Mouse (Mus musculus): ENCODE data around the gene Sgta. TPM values are rescaled to one million over a fixed set of nuclear protein-coding genes. Genes with fewer than 3 reads are reported as not detected.
"Not testable (repeated sequence)": the region's sequence is repeated elsewhere in the genome, so short reads cannot be mapped to it uniquely, and the experiment has no call there.

The Sgta gene
- total and polyA plus RNA-seq, 3 experiments, result 52.4 to 178 (median 71.1) TPM

DNA sequence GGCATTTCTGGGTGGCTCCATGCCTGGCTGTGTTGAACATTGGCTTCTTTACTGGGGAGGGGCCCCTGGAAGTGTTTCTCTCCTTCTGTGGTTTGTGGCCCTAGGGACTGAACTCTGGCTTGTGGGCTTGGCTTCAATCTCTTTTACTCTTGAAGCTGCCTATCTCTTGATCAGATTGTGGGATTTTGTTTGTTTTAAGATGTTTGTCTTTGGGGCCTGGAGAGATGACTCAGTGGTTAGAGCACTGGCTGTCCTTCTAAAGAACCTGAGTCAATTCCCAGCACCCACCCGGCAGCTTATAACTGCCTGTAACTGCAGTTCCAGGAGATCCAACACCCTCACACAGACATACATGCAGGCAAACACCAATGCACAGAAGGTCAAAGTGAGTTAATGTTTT, 16.4 kb upstream of the Sgta start:
- no peak for DNase-seq (ENCODE audit: low spot score)
- no peak for TF ChIP-seq GATA2 (IDR thresholded peaks at IDR 0.05; ENCODE audit: borderline replicate concordance, low read depth, low read length)
- TF ChIP-seq GATA1 (IDR thresholded peaks at IDR 0.05; ENCODE audit: borderline replicate concordance, low read length), result no peak
- TF ChIP-seq TAL1 (conservative IDR thresholded peaks at IDR 0.05; ENCODE audit: low read depth, low read length), result no peak
- TF ChIP-seq POLR2AphosphoS5 (IDR thresholded peaks at IDR 0.05; ENCODE audit: insufficient replicate concordance, low read depth, low read length), result no peak
- TF ChIP-seq CTCF (IDR thresholded peaks at IDR 0.05; ENCODE audit: low read depth, low read length), result no peak
- no peak overlapping the region for H3K4me3 ChIP-seq (ENCODE audit: low read depth, low read length)
- no peak for ATAC-seq (ENCODE audit: extremely low read depth, insufficient number of reproducible peaks, low FRiP score, poor library complexity, severe bottlenecking)
- no peaks in the 10 kb centered on the region for H3K9me3 ChIP-seq (replicated peaks)
- H3K36me3 ChIP-seq (replicated peaks), result peaks cover 100% of the 10 kb centered on the region
- H3K4me1 ChIP-seq (ENCODE audit: insufficient read depth, low read depth, low read length), result peaks cover 20% of the 10 kb centered on the region
- no peaks in the 10 kb centered on the region for H3K27me3 ChIP-seq (ENCODE audit: insufficient read depth, low read length)

DNA sequence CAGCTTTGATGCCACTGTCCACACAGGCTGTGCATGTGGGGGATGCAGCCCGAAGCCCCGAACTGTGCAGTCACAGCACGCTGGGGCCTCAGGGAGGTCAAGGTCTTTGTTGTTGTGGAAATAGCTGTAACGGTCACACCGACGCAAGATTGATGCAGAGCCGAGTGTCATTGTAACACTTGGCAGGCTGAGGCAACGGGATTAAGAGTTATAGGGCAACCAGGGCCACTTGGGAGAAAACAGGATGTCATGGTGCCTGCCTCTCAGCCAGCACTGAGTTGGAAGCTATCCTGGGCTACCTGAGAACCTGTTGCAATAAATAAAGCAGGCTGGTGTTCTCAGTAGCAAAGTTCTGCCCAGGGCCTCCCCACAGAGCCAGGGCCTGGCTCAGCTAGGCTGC, 15.8 kb upstream of the Sgta start:
- H3K4me1 ChIP-seq (ENCODE audit: insufficient read depth, low read depth, low read length), result peaks cover 26% of the 10 kb centered on the region
- peaks cover 97% of the 10 kb centered on the region for H3K36me3 ChIP-seq (replicated peaks)
- TF ChIP-seq TAL1 (conservative IDR thresholded peaks at IDR 0.05; ENCODE audit: low read depth, low read length), result no peak
- no peak overlapping the region for H3K4me3 ChIP-seq (ENCODE audit: low read depth, low read length)
- H3K9me3 ChIP-seq (replicated peaks), result no peaks in the 10 kb centered on the region
- no peak for ATAC-seq (ENCODE audit: extremely low read depth, insufficient number of reproducible peaks, low FRiP score, poor library complexity, severe bottlenecking)
- no peak for DNase-seq (ENCODE audit: low spot score)
- no peaks in the 10 kb centered on the region for H3K27me3 ChIP-seq (ENCODE audit: insufficient read depth, low read length)

DNA sequence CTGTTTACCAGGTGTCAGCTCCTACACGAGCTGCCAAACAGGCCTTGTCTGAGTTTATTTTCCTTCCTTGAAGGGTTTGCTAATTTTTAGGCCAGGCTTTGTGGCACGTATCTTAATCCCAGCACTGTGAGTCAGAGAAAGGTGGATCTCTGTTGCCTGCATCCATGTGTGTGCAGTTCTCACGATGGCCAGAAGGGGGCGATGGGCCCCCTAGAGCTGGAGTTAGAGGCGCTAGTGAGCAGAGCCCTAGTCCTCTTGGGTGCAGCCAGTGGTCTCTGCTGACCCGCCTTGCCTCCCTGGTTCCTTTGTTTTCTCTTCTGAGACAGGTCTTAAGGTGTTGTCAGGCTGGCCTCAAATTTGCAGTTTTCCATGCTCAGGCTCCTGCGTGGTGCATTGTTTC, 13.5 kb upstream of the Sgta start:
- H3K36me3 ChIP-seq (replicated peaks), result peaks cover 74% of the 10 kb centered on the region
- H3K9me3 ChIP-seq (replicated peaks), result no peaks in the 10 kb centered on the region
- TF ChIP-seq GATA2 (IDR thresholded peaks at IDR 0.05; ENCODE audit: borderline replicate concordance, low read depth, low read length) (no peak), POLR2AphosphoS5 (IDR thresholded peaks at IDR 0.05; ENCODE audit: insufficient replicate concordance, low read depth, low read length) (no peak), TAL1 (conservative IDR thresholded peaks at IDR 0.05; ENCODE audit: low read depth, low read length) (no peak), CTCF (IDR thresholded peaks at IDR 0.05; ENCODE audit: low read depth, low read length) (peak; percentile 80; the same call in 1 of the 2 replicates)
- H3K4me1 ChIP-seq (ENCODE audit: insufficient read depth, low read depth, low read length), result peaks cover 42% of the 10 kb centered on the region
- DNase-seq (ENCODE audit: low spot score) (no peak), ATAC-seq (ENCODE audit: extremely low read depth, insufficient number of reproducible peaks, low FRiP score, poor library complexity, severe bottlenecking) (no peak)
- H3K4me3 ChIP-seq (ENCODE audit: low read depth, low read length), result no peak overlapping the region
- peaks cover under 1% of the 10 kb centered on the region; the same call in 1 of the 2 replicates for H3K27me3 ChIP-seq (ENCODE audit: insufficient read depth, low read length)

DNA sequence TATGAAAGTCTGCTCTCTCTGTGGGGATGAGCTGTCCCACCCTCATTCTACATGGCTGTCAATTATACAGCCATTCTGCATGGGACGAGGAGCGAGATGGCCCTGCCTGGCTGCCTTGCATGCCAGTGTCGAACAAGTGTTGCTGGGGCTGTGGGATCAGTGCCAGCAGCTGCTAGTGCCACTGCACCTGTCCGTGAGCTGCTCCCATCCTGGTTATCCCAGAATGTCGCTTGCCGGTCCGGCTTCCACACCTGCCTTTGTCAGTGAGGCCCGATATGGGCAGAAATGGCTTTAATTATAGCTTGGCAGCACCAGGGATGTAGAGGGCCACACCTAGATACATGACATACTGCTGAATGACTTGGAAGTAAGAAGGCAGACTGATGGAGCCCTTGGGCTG, 12.3 kb upstream of the Sgta start:
- H3K4me1 ChIP-seq (ENCODE audit: insufficient read depth, low read depth, low read length), result peaks cover 42% of the 10 kb centered on the region
- no peak for ATAC-seq (ENCODE audit: extremely low read depth, insufficient number of reproducible peaks, low FRiP score, poor library complexity, severe bottlenecking)
- H3K27me3 ChIP-seq (ENCODE audit: insufficient read depth, low read length), result peaks cover 11% of the 10 kb centered on the region
- TF ChIP-seq CTCF (IDR thresholded peaks at IDR 0.05; ENCODE audit: low read depth, low read length) (no peak), POLR2AphosphoS5 (IDR thresholded peaks at IDR 0.05; ENCODE audit: insufficient replicate concordance, low read depth, low read length) (no peak), TAL1 (conservative IDR thresholded peaks at IDR 0.05; ENCODE audit: low read depth, low read length) (no peak), GATA2 (IDR thresholded peaks at IDR 0.05; ENCODE audit: borderline replicate concordance, low read depth, low read length) (no peak), GATA1 (IDR thresholded peaks at IDR 0.05; ENCODE audit: borderline replicate concordance, low read length) (no peak)
- H3K4me3 ChIP-seq (ENCODE audit: low read depth, low read length), result no peak overlapping the region
- peaks cover 62% of the 10 kb centered on the region for H3K36me3 ChIP-seq (replicated peaks)
- H3K9me3 ChIP-seq (replicated peaks), result no peaks in the 10 kb centered on the region
- no peak for DNase-seq (ENCODE audit: low spot score)

DNA sequence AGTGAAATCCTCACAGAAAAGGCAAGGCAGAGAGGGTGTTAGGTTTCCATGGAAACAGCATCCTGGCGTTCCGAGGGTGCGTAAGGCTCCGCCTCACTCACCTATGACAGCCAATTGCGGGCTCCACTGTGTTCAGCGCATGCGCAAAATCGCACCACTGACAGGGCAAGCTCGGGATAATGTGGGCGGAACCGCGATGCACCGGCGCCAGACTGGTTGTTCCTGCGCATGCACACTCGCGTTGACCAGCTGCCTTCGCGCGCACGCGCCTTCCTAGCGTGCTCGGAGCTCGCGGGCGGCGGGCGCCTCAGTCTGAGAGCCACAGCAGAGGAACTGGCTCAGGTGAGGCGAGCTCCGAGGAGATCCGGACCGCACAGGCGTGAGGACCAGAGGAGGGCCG, 9.9 kb upstream of the Sgta start, which contains the start of gene Thop1:
Gene Thop1 (plus strand): TSS at position 200 of the 400 bp plus-strand sequence.
- TF ChIP-seq CTCF (IDR thresholded peaks at IDR 0.05; ENCODE audit: low read depth, low read length) (no peak), GATA1 (IDR thresholded peaks at IDR 0.05; ENCODE audit: borderline replicate concordance, low read length) (no peak), TAL1 (conservative IDR thresholded peaks at IDR 0.05; ENCODE audit: low read depth, low read length) (no peak), POLR2AphosphoS5 (IDR thresholded peaks at IDR 0.05; ENCODE audit: insufficient replicate concordance, low read depth, low read length) (no peak), GATA2 (IDR thresholded peaks at IDR 0.05; ENCODE audit: borderline replicate concordance, low read depth, low read length) (no peak)
- H3K4me1 ChIP-seq (ENCODE audit: insufficient read depth, low read depth, low read length), result peaks cover 34% of the 10 kb centered on the region
- H3K36me3 ChIP-seq (replicated peaks), result peaks cover 38% of the 10 kb centered on the region
- peaks cover 17% of the 10 kb centered on the region for H3K27me3 ChIP-seq (ENCODE audit: insufficient read depth, low read length)
- peak; percentile 98 for ATAC-seq (ENCODE audit: extremely low read depth, insufficient number of reproducible peaks, low FRiP score, poor library complexity, severe bottlenecking)
- H3K4me3 ChIP-seq (ENCODE audit: low read depth, low read length), result peak within 1 kb of the TSS; percentile 81
- H3K9me3 ChIP-seq (replicated peaks), result no peaks in the 10 kb centered on the region
- peak; percentile 99 for DNase-seq (ENCODE audit: low spot score)

DNA sequence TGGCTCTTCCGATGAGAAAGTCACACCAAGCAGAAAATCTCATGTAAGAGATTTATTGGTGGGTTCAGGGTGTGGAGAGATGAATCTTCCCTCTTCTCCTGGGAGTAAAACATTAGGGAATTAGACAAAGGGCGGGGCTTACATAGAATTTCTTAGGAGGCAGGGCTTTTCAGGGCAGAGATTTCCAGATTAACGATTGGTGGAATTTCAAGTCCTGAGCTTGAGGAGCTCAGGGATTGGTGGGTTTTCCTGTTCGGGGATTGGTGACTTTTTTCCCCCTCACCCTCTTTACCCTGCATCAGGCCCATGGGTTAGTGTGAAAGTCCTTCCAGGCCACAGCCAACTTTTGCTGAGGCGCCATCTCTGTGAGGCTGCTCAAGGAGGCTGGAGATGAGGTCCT, 8.7 kb upstream of the Sgta start:
- H3K4me3 ChIP-seq (ENCODE audit: low read depth, low read length), result no peak overlapping the region
- 0 out of 2 replicates have a peak, but pooled peaks cover 2% of the 10 kb centered on the region for H3K9me3 ChIP-seq (replicated peaks)
- TF ChIP-seq GATA1 (IDR thresholded peaks at IDR 0.05; ENCODE audit: borderline replicate concordance, low read length) (no peak), GATA2 (IDR thresholded peaks at IDR 0.05; ENCODE audit: borderline replicate concordance, low read depth, low read length) (no peak), POLR2AphosphoS5 (IDR thresholded peaks at IDR 0.05; ENCODE audit: insufficient replicate concordance, low read depth, low read length) (no peak), TAL1 (conservative IDR thresholded peaks at IDR 0.05; ENCODE audit: low read depth, low read length) (no peak), CTCF (IDR thresholded peaks at IDR 0.05; ENCODE audit: low read depth, low read length) (no peak)
- peaks cover 21% of the 10 kb centered on the region for H3K27me3 ChIP-seq (ENCODE audit: insufficient read depth, low read length)
- DNase-seq (ENCODE audit: low spot score) (no peak), ATAC-seq (ENCODE audit: extremely low read depth, insufficient number of reproducible peaks, low FRiP score, poor library complexity, severe bottlenecking) (no peak)
- peaks cover 27% of the 10 kb centered on the region for H3K36me3 ChIP-seq (replicated peaks)
- H3K4me1 ChIP-seq (ENCODE audit: insufficient read depth, low read depth, low read length), result peaks cover 34% of the 10 kb centered on the region

DNA sequence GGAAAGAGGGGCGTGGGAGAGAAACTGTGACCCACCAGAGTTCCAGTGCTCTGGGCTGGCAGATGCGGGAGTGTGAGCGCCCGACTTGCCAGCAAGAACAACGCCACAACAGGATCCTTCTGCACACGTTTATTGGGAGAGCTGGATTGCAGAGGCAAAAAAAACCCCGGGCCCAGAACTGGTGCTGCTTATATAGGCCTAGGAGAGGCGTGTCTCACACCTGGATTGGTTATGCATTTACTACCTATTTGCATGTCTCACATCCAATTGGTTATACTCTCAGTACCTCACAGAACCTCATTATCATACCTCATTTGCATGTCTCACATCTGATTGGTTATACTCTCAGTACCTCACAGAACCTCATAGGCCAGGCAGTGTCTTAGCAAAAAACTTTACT, 4.5 kb upstream of the Sgta start:
- H3K9me3 ChIP-seq (replicated peaks); DNase-seq (ENCODE audit: low spot score); ATAC-seq (ENCODE audit: extremely low read depth, insufficient number of reproducible peaks, low FRiP score, poor library complexity, severe bottlenecking); H3K4me1 ChIP-seq (ENCODE audit: insufficient read depth, low read depth, low read length); H3K36me3 ChIP-seq (replicated peaks); H3K4me3 ChIP-seq (ENCODE audit: low read depth, low read length): not testable (repeated sequence)
- peaks cover 21% of the 10 kb centered on the region for H3K27me3 ChIP-seq (ENCODE audit: insufficient read depth, low read length)
